Mouse (Mus musculus): ENCODE data around the gene Pdp2. TPM values are rescaled to one million over a fixed set of nuclear protein-coding genes. Genes with fewer than 3 reads are reported as not detected.
"Not testable (repeated sequence)": the region's sequence is repeated elsewhere in the genome, so short reads cannot be mapped to it uniquely, and the experiment has no call there.

Gene Pdp2
- polyA plus RNA-seq, 1 experiment from 2014 or later = 18.2 TPM

DNA sequence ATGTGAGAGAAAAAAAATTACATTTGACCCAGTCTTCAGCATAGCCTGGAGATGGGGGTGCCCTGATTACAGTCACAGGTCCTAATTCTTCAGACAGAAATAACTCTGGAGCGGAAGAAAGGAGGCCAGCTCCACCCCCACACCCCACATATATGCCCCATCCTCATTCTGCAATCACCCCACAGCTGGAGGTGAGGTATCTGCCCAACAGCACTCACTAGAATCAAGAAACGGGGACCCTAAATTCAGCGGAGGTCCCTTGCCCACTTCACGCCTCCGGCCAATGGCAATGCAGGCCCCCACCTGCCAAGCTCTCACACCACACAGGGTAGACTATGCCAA lies 25.8 kb upstream of the Pdp2 start:
- no peak overlapping the region for H3K27ac ChIP-seq (replicated peaks; ENCODE audit: low read depth, low read length)
- WGBS = 92% methylated on average over 5 of the region's 5 CpGs
- no peaks in the 10 kb centered on the region for H3K27me3 ChIP-seq (ENCODE audit: control insufficient read depth, insufficient read depth, low read length)
- H3K9me3 ChIP-seq (ENCODE audit: control insufficient read depth, low read length) = no peaks in the 10 kb centered on the region
- DNase-seq = no peak
- no peak overlapping the region for H3K9ac ChIP-seq (replicated peaks; ENCODE audit: low read length)
- ATAC-seq (ENCODE audit: low FRiP score, low TSS enrichment) = no peak
- H3K4me2 ChIP-seq (ENCODE audit: low read length) = no peak overlapping the region
- no peak overlapping the region for H3K4me3 ChIP-seq (replicated peaks; ENCODE audit: low read depth, low read length)
- H3K4me1 ChIP-seq (ENCODE audit: control insufficient read depth, insufficient read depth, low read length) = peaks cover under 1% of the 10 kb centered on the region; the same call in 1 of the 2 replicates
- H3K36me3 ChIP-seq (ENCODE audit: control insufficient read depth, insufficient read depth, low read length) = no peaks in the 10 kb centered on the region

- Histone ChIP-seq H3K4me1 (ENCODE audit: control insufficient read depth, insufficient read depth, low read length) (peaks cover 5% of the 10 kb centered on the region; the same call in 1 of the 2 replicates), H3K9ac (replicated peaks; ENCODE audit: low read length) (no peak overlapping the region), H3K27ac (replicated peaks; ENCODE audit: low read depth, low read length) (no peak overlapping the region), H3K27me3 (ENCODE audit: control insufficient read depth, insufficient read depth, low read length) (no peaks in the 10 kb centered on the region), H3K36me3 (ENCODE audit: control insufficient read depth, insufficient read depth, low read length) (no peaks in the 10 kb centered on the region), H3K9me3 (ENCODE audit: control insufficient read depth, low read length) (no peaks in the 10 kb centered on the region), H3K4me2 (ENCODE audit: low read length) (no peak overlapping the region), H3K4me3 (replicated peaks; ENCODE audit: low read depth, low read length) (no peak overlapping the region)
- ATAC-seq (ENCODE audit: low FRiP score, low TSS enrichment) (no peak), DNase-seq (peak; percentile 46)
- WGBS = 58% methylated on average over 1 of the region's 1 CpGs
Observed at GRCm38 (mm10) chr8:104569559-104569958, 21.7 kb upstream of the Pdp2 start.

DNA sequence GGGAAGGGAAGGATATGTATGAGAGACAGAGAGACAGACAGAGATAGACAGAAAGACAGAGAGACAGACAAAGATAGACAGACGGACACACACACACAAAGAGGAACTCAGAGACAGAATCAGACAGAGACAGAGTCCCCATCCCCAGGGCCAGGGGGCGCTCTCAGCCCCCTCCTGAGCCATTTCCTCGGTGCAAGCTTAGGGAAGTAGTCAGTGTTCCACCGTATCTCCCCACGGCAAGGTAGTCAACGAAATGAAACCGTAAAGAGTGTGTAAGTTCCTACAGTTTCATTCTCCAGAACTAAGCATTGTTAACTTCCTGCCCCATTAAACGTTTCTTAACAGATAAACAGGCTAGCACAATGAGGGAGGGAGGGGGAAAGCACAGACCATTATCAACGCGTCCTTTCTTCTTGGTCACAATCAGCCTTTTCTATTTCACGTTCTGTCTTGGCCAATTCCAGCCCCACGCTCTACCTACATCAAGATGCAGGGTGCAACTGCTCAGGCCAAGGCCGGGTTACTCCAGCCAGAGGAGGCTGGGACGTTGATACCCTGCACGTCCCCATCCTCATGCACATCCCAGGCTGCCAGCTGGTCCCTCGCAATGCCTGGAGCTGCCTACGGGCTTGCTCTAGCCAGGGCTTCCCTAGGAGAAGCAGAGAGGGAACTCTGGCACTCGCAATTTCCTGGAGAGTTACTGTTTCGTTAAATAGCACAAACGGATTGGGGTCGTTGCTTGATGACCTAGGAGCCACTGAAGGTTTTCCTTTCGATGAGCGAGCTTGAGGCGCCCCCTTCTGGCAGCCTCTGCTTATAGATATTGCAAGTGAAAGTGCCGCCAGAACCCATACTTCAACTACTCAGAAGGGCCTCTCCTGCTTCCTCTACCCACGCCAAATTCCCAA lies 20.6 kb upstream of the Pdp2 start:
- ATAC-seq (ENCODE audit: low FRiP score, low TSS enrichment) = no peak; the same call in 1 of the 2 replicates
- WGBS = 9% methylated on average over 26 of the region's 26 CpGs
- Histone ChIP-seq H3K36me3 (ENCODE audit: control insufficient read depth, insufficient read depth, low read length) (no peaks in the 10 kb centered on the region), H3K4me1 (ENCODE audit: control insufficient read depth, insufficient read depth, low read length) (peaks cover 5% of the 10 kb centered on the region; the same call in 1 of the 2 replicates), H3K4me3 (replicated peaks; ENCODE audit: low read depth, low read length) (peak overlapping the region; percentile 30), H3K27me3 (ENCODE audit: control insufficient read depth, insufficient read depth, low read length) (no peaks in the 10 kb centered on the region), H3K4me2 (ENCODE audit: low read length) (peak overlapping the region; percentile 67), H3K9me3 (ENCODE audit: control insufficient read depth, low read length) (no peaks in the 10 kb centered on the region), H3K9ac (replicated peaks; ENCODE audit: low read length) (peak overlapping the region; percentile 34; the same call in 1 of the 2 replicates), H3K27ac (replicated peaks; ENCODE audit: low read depth, low read length) (no peak overlapping the region)
- peak; percentile 92 for DNase-seq

DNA sequence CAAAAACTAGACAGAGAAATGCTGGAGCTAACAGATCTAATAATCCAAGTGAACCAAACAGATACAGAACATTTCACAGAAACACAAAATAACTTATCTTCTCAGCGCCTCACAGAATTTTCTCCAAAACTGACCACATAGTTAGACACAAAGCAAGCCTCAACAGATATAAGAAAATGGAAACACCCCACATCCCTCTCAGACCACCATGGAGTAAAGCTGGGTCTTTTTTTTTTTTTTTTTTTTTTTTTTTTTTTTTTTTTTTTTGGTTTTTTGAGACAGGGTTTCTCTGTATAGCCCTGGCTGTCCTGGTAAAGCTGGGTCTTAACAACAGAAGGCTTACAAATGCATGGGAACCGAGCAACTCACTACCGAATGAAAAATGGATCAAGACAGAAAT lies 14.4 kb upstream of the Pdp2 start:
- no peaks in the 10 kb centered on the region for H3K27me3 ChIP-seq (ENCODE audit: control insufficient read depth, insufficient read depth, low read length)
- H3K9ac ChIP-seq (replicated peaks; ENCODE audit: low read length) = no peak overlapping the region
- ATAC-seq (ENCODE audit: low FRiP score, low TSS enrichment) (no peak), DNase-seq (no peak)
- H3K27ac ChIP-seq (replicated peaks; ENCODE audit: low read depth, low read length) = no peak overlapping the region
- no peaks in the 10 kb centered on the region for H3K4me1 ChIP-seq (ENCODE audit: control insufficient read depth, insufficient read depth, low read length)
- H3K9me3 ChIP-seq (ENCODE audit: control insufficient read depth, low read length) = no peaks in the 10 kb centered on the region
- WGBS = 90% methylated on average over 3 of the region's 3 CpGs
- no peaks in the 10 kb centered on the region for H3K36me3 ChIP-seq (ENCODE audit: control insufficient read depth, insufficient read depth, low read length)
- no peak overlapping the region for H3K4me3 ChIP-seq (replicated peaks; ENCODE audit: low read depth, low read length)
- no peak overlapping the region for H3K4me2 ChIP-seq (ENCODE audit: low read length)

- WGBS = 85% methylated on average over 17 of the region's 17 CpGs
- not testable (repeated sequence) for H3K9ac ChIP-seq (replicated peaks; ENCODE audit: low read length); H3K27me3 ChIP-seq (ENCODE audit: control insufficient read depth, insufficient read depth, low read length); H3K9me3 ChIP-seq (ENCODE audit: control insufficient read depth, low read length); H3K4me3 ChIP-seq (replicated peaks; ENCODE audit: low read depth, low read length); DNase-seq; H3K27ac ChIP-seq (replicated peaks; ENCODE audit: low read depth, low read length); H3K4me2 ChIP-seq (ENCODE audit: low read length); H3K36me3 ChIP-seq (ENCODE audit: control insufficient read depth, insufficient read depth, low read length); H3K4me1 ChIP-seq (ENCODE audit: control insufficient read depth, insufficient read depth, low read length); ATAC-seq (ENCODE audit: low FRiP score, low TSS enrichment)
Observed at GRCm38 (mm10) chr8:104577606-104578005, 13.6 kb upstream of the Pdp2 start.

- ATAC-seq (ENCODE audit: low FRiP score, low TSS enrichment) (no peak), DNase-seq (no peak)
- 54% methylated on average over 1 of the region's 1 CpGs for WGBS
- Histone ChIP-seq H3K4me1 (ENCODE audit: control insufficient read depth, insufficient read depth, low read length) (no peaks in the 10 kb centered on the region), H3K4me3 (replicated peaks; ENCODE audit: low read depth, low read length) (no peak overlapping the region), H3K9ac (replicated peaks; ENCODE audit: low read length) (no peak overlapping the region), H3K9me3 (ENCODE audit: control insufficient read depth, low read length) (peaks cover 7% of the 10 kb centered on the region; the same call in 1 of the 2 replicates), H3K36me3 (ENCODE audit: control insufficient read depth, insufficient read depth, low read length) (no peaks in the 10 kb centered on the region), H3K4me2 (ENCODE audit: low read length) (no peak overlapping the region), H3K27me3 (ENCODE audit: control insufficient read depth, insufficient read depth, low read length) (no peaks in the 10 kb centered on the region), H3K27ac (replicated peaks; ENCODE audit: low read depth, low read length) (no peak overlapping the region)
Observed at GRCm38 (mm10) chr8:104584522-104584921, 6.7 kb upstream of the Pdp2 start.

DNA sequence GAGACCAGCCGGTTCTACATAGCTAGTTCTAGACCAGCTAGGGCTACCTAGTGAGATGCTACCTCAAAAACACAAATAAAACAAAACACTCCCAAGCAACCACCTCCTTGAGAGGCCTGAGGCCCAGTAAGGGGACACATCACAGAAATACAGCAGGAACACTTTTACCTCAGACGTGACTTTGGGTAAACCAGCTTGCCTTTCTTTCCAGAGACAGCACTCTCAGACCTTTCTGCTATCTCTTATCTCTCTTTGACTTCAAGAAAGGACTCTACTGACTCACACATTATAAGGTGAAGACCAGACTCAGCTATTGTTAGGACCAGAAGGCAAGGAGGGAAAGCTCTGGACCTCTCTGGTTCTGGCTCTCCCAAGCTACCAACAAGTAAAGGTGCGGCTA lies 967 bp upstream of the Pdp2 start:
- Histone ChIP-seq H3K36me3 (ENCODE audit: control insufficient read depth, insufficient read depth, low read length) (peaks cover 19% of the 10 kb centered on the region), H3K27me3 (ENCODE audit: control insufficient read depth, insufficient read depth, low read length) (no peaks in the 10 kb centered on the region), H3K4me1 (ENCODE audit: control insufficient read depth, insufficient read depth, low read length) (0 out of 2 replicates have a peak, but pooled peaks cover 3% of the 10 kb centered on the region), H3K9me3 (ENCODE audit: control insufficient read depth, low read length) (no peaks in the 10 kb centered on the region), H3K27ac (replicated peaks; ENCODE audit: low read depth, low read length) (no peak overlapping the region), H3K4me2 (ENCODE audit: low read length) (no peak overlapping the region), H3K4me3 (replicated peaks; ENCODE audit: low read depth, low read length) (no peak overlapping the region), H3K9ac (replicated peaks; ENCODE audit: low read length) (no peak overlapping the region)
- 89% methylated on average over 3 of the region's 3 CpGs for WGBS
- ATAC-seq (ENCODE audit: low FRiP score, low TSS enrichment) (no peak), DNase-seq (no peak)

DNA sequence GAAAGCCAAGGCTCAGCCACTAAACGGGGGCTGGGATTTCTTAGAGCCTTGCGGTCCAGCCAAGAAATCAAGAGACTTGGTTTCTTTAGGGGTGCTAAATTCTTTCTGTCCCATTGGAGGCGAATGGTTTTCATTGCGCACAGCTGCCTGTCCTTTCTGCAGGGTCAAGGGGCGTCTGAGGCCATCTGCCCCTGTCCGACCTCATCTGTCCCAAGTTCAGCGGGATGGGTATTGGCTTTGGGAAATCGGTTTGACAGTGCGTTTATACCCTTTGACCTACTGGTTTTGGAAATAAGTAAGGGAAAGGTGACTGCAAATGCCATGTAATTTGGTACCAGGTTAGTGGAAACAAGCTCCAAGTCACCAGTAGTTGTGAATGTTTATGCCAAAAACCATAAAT lies 605 bp downstream of the Pdp2 start:
- peak overlapping the region; percentile 71 for H3K4me3 ChIP-seq (replicated peaks; ENCODE audit: low read depth, low read length)
- 0 out of 2 replicates have a peak, but pooled peaks cover 3% of the 10 kb centered on the region for H3K4me1 ChIP-seq (ENCODE audit: control insufficient read depth, insufficient read depth, low read length)
- peaks cover 31% of the 10 kb centered on the region for H3K36me3 ChIP-seq (ENCODE audit: control insufficient read depth, insufficient read depth, low read length)
- ATAC-seq (ENCODE audit: low FRiP score, low TSS enrichment) = no peak
- 2% methylated on average over 9 of the region's 9 CpGs for WGBS
- no peak for DNase-seq
- H3K27me3 ChIP-seq (ENCODE audit: control insufficient read depth, insufficient read depth, low read length) = no peaks in the 10 kb centered on the region
- no peaks in the 10 kb centered on the region for H3K9me3 ChIP-seq (ENCODE audit: control insufficient read depth, low read length)
- H3K9ac ChIP-seq (replicated peaks; ENCODE audit: low read length) = peak overlapping the region; percentile 68
- H3K27ac ChIP-seq (replicated peaks; ENCODE audit: low read depth, low read length) = peak overlapping the region; percentile 86
- H3K4me2 ChIP-seq (ENCODE audit: low read length) = peak overlapping the region; percentile 64

DNA sequence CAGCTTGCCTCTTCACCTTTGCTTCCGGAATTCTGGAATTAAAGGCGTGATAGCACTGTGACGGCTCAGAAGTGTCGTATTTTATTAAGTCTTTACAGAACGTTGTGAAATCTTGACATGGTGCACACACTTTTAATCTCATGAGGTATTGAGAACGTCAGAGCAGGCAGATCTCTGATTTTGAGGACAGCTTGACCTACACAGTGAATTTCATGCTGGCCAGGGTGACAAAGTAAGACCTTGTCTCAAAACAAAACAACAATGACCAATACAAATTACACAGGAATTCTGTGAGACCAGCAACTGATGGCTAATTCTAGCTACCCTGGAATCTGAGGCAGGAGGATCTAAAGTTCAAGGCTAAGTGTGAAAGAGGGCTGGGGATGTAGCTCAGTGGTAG lies 1.3 kb downstream of the Pdp2 start:
- DNase-seq (no peak), ATAC-seq (ENCODE audit: low FRiP score, low TSS enrichment) (no peak)
- Histone ChIP-seq H3K9ac (replicated peaks; ENCODE audit: low read length) (no peak overlapping the region), H3K27me3 (ENCODE audit: control insufficient read depth, insufficient read depth, low read length) (no peaks in the 10 kb centered on the region), H3K4me3 (replicated peaks; ENCODE audit: low read depth, low read length) (no peak overlapping the region; the same call in 1 of the 2 replicates), H3K4me2 (ENCODE audit: low read length) (peak overlapping the region; percentile 64; the same call in 1 of the 2 replicates), H3K36me3 (ENCODE audit: control insufficient read depth, insufficient read depth, low read length) (peaks cover 31% of the 10 kb centered on the region), H3K9me3 (ENCODE audit: control insufficient read depth, low read length) (no peaks in the 10 kb centered on the region), H3K27ac (replicated peaks; ENCODE audit: low read depth, low read length) (no peak overlapping the region), H3K4me1 (ENCODE audit: control insufficient read depth, insufficient read depth, low read length) (0 out of 2 replicates have a peak, but pooled peaks cover 3% of the 10 kb centered on the region)
- 53% methylated on average over 6 of the region's 6 CpGs for WGBS
